Mouse (Mus musculus): Measurements from ENCODE around the gene Lypla2.
A peak's percentile ranks its signal among the peaks of the same experiment; 100 is the strongest.

Gene Lypla2

GRCm38 (mm10) chr4:135972911-135973811 is 735 bp upstream of the Lypla2 start:
- no peak for DNase-seq (ENCODE audit: low spot score)

DNA sequence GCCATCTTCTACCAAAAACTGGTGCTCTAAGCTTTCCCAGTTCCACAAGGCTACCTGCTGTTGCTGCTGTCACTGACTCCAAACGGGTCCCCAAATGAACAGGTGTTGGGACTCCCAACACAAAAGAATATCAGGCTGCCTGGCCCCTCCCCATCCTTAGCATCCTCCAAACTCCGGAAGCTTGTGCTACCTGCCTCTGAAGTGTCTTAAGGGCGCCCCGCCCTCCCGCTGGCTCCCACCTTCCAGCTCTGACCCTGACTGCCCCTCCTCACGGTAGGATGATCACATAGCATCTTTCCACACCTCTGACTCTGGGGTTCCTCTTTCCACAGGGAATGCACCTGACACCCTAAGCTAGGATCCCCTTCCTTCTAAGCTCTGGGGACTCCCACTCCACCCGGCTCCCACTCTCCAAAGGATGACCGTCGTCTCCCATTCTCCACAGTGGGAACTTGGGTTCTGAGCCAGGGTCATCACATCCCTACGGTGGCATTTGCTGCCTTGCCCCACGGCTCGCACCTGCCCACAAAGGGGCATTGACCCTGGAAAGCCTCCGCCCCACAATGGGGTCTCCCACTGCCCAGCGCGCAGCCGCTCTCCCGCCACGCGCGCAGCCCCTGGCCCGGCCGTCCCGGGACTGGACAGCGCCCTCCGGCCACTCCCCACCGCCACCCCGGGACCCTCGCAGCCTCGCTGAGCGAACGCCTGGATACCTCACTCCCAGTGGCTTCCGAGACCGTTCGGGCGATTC is 446 bp downstream of the Lypla2 start:
- no peak for DNase-seq (ENCODE audit: low spot score)

GRCm38 (mm10) chr4:135970585-135970984 is 1.8 kb downstream of the Lypla2 start:
- no peak for DNase-seq (ENCODE audit: low spot score)

DNA sequence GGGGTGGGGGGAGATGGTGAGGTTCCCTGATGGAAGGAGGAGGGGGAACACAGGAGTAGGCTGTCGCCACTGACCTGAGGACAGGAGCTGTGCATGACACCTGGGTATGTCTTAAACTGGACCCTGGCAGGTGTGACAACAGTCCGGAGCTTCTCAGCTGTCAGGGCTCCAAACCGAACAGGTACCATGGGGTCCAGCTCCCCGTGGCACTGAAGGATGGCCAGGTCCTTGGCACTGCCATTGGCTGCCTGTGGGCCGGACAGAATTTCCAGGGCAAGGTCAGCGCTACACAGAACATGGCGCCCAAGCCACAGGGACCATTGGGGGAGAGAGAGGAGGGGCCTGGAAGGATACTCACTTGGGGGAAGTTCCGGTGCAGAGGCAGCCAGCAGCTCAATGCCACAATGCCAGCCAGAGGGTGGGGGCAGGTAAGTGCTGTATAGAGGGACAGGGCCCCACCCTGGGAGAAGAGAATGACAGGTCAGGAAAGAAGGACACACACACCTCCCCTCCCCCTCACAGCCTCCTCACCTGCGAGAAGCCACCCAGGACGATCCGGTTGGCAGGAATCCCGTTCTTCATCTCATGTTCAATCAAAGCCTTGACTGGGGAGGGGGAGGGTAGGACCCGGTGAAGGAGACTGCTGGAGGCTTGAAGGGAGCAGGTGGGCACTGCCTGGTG is 3.2 kb downstream of the Lypla2 start:
- no peak for DNase-seq (ENCODE audit: low spot score)

- DNase-seq (ENCODE audit: low spot score), result no peak
These were observed 4.1 kb downstream of the Lypla2 start for GRCm38 (mm10) chr4:135968271-135968869.

DNA sequence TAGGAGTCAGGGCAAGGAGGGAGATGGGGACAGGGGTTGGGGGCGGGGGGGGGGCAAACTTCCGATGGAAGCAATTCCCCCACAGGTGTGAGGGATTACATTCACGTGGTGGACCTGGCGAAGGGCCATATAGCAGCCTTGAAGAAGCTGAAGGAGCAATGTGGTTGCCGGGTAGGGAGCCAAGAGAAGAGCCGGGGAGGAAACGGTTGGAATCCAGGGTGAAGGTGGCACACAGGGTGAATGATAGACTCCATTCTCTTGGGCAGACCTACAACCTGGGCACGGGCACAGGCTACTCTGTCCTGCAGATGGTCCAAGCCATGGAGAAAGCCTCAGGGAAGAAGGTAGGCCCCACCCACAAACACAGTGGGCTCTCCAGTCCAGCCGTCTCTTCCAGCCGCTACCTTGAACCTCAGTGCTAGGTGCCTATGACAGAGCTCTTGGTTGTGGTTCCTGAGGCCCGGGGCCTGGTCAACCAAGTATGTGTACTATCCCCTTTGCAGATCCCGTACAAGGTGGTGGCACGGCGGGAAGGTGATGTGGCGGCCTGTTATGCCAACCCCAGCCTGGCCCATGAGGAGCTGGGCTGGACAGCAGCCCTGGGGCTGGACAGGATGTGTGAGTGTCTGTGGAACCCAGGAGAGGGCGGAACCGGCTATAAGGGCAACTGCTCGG is 5.2 kb downstream of the Lypla2 start:
- no peak for DNase-seq (ENCODE audit: low spot score)

GRCm38 (mm10) chr4:135966283-135966682 is 6.1 kb downstream of the Lypla2 start:
- DNase-seq (ENCODE audit: low spot score), result no peak

DNA sequence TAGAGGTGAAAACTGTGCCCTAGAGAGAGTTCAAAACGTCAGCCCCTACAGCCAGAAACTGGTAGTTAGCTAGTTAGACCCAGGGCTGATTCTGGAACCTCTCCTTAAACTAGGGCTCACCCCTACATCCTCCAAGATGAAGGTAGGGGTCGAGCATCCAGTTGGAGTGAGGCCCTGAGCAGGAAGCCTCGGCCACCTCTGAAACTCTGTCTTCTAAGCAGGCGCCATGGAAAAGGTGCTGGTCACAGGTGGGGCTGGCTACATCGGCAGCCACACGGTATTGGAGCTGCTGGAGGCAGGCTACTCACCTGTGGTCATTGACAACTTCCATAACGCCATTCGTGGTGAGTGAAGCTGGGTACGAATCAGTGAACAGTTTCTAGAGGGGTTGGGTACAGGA is 7.3 kb downstream of the Lypla2 start:
- DNase-seq (ENCODE audit: low spot score), result no peak

GRCm38 (mm10) chr4:135964426-135964825 is 8.0 kb downstream of the Lypla2 start:
- DNase-seq (ENCODE audit: low spot score), result peak; percentile 58

- peak; percentile 92 for DNase-seq (ENCODE audit: low spot score)
These were observed 8.8 kb downstream of the Lypla2 start, which contains the start of gene Gale for GRCm38 (mm10) chr4:135963457-135964193. Gale (plus strand) TSS chr4:135963727.

DNA sequence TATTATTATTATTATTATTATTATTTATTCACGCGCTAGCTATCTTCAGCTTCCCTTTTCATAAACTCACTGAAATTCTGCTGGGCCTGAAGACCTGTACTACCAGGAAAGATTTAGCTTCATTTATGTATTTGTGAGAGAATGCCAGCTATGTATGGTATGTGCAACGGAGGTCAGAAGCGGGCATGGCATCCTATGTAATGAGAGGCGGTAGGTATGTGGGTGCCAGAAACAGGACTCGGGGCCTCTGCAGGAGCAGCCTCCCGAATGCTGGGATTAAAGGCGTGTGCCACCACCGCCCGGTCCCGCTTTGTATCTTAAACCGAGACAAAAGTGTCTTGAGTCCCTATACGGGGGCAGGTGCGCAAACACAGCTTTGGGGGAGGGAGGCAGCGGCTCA is 9.5 kb downstream of the Lypla2 start:
- DNase-seq (ENCODE audit: low spot score), result no peak

- DNase-seq (ENCODE audit: low spot score), result no peak
These were observed 10.2 kb downstream of the Lypla2 start for GRCm38 (mm10) chr4:135962198-135962597.

GRCm38 (mm10) chr4:135961709-135962108 is 10.7 kb downstream of the Lypla2 start:
- no peak for DNase-seq (ENCODE audit: low spot score)

- peak; percentile 74 for DNase-seq (ENCODE audit: low spot score)
These were observed 11.7 kb downstream of the Lypla2 start for GRCm38 (mm10) chr4:135960717-135961116.

- no peak for DNase-seq (ENCODE audit: low spot score)
These were observed 14.1 kb downstream of the Lypla2 start for GRCm38 (mm10) chr4:135958354-135958753.

DNA sequence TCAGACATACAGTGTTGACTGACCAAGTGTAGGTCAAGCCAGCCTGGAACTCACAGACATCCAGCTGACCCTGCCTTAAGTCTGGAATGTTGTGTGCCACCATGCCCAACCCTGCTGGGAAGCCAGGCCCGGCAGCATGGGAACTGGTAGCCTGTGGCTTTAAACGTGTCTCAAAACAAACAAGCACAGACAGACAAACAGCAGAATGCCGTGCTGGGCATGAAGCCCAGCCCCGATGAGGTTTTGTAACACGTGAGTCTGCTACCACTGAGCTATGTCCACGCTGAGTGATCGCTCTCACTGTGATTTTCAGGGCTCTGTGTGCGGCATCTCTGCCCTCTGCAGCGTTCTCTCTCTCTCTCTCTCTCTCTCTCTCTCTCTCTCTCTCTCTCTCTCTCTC is 16.5 kb downstream of the Lypla2 start:
- DNase-seq (ENCODE audit: low spot score), result no peak

- peak; percentile 52 for DNase-seq (ENCODE audit: low spot score)
These were observed 18.2 kb downstream of the Lypla2 start for GRCm38 (mm10) chr4:135954241-135954640.

GRCm38 (mm10) chr4:135953179-135953578 is 19.2 kb downstream of the Lypla2 start:
- no peak for DNase-seq (ENCODE audit: low spot score)

DNA sequence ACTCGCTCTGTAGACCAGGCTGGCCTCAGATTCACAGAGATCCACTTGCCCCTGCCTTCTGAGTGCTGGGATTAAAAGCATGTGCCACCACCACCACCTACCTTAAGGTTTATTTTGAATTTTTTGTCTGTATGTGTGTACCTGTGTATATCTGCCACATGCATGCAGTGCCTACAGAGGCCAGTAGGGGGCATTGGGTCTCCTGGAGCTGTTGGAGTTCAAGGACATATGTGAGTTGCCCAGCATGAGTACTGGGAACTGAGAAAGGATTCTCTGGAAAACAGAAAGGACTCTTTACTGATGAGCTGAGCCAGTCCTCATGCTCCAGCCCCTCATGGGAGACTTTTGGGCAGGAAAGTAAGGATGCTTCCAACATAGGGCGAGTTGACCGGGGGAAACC is 20.9 kb downstream of the Lypla2 start:
- no peak for DNase-seq (ENCODE audit: low spot score)

GRCm38 (mm10) chr4:135950365-135950764 is 22.1 kb downstream of the Lypla2 start:
- DNase-seq (ENCODE audit: low spot score), result no peak

- DNase-seq (ENCODE audit: low spot score), result no peak
These were observed 22.5 kb downstream of the Lypla2 start for GRCm38 (mm10) chr4:135949911-135950310.
